Mouse (Mus musculus) embryonic facial prominence, embryonic 14.5 days (tissue): ENCODE data around the gene Homer2. TPM values are rescaled to one million over a fixed set of nuclear protein-coding genes. Genes with fewer than 3 reads are reported as not detected.

Source experiments
- ATAC-seq: fragments of 200-750 bp; cut with Nextera tagmentation; 2 replicates; pipeline ENCODE4 v1.8.0; 2017; ENCODE audit warnings: low read depth, moderate number of reproducible peaks, moderate TSS enrichment
- DNase-seq: peaks from one replicate; pipeline ENCODE4 v3.0.0-alpha.2; 2015; ENCODE audit warnings: low spot score
- H3K27ac ChIP-seq: fragments of 300-500 bp; sonication (generic); replicated peaks from 2 replicates; pipeline ENCODE4 v1.5.1; 2014; ENCODE audit warnings: low read depth, mild to moderate bottlenecking, low read length, moderate library complexity
- H3K27me3 ChIP-seq: fragments of 300-500 bp; sonication (generic); replicated peaks from 2 replicates; pipeline ENCODE4 v1.6.1; 2014; ENCODE audit warnings: low read length; ENCODE audit not compliant: control insufficient read depth, insufficient read depth
- H3K36me3 ChIP-seq: fragments of 300-500 bp; sonication (generic); 2 replicates; pipeline ENCODE4 v1.6.1; 2014; ENCODE audit warnings: low read length, mixed read lengths; ENCODE audit not compliant: control insufficient read depth, insufficient read depth
- H3K4me1 ChIP-seq: fragments of 300-500 bp; sonication (generic); 2 replicates; pipeline ENCODE4 v1.6.1; 2014; ENCODE audit warnings: antibody characterized with exemption, low read length; ENCODE audit not compliant: control insufficient read depth, insufficient read depth
- H3K4me2 ChIP-seq: fragments of 300-500 bp; sonication (generic); 2 replicates; pipeline ENCODE4 v1.6.1; 2014; ENCODE audit warnings: low read depth, mild to moderate bottlenecking, low read length, moderate library complexity, mixed read lengths
- H3K4me3 ChIP-seq: fragments of 300-500 bp; sonication (generic); 2 replicates; pipeline ENCODE4 v1.5.1; 2014; ENCODE audit warnings: low read depth, mild to moderate bottlenecking, low read length
- H3K9ac ChIP-seq: fragments of 300-500 bp; sonication (generic); 2 replicates; pipeline ENCODE4 v1.6.1; 2014; ENCODE audit warnings: low read depth, mild to moderate bottlenecking, low read length, moderate library complexity, mixed read lengths
- H3K9me3 ChIP-seq: fragments of 300-500 bp; sonication (generic); 2 replicates; pipeline ENCODE4 v1.6.1; 2016; ENCODE audit warnings: low read length; ENCODE audit not compliant: control insufficient read depth
- WGBS: fragments of 180-500 bp; shearing (Covaris S2); extraction: QIAGEN DNeasy Blood & Tissue Kit; methylation state at CpG from one replicate; pipeline ENCODE4 v1.1.7; 2014; 5-methylcytosine and 5-hydroxymethylcytosine counted together
- polyA plus RNA-seq: library from polyadenylated mRNA; unstranded; fragments of >200 nt; fragmentation: Nextera tagmentation; extraction: Ambion mirVana; gene quantifications from 2 replicates; pipeline ENCODE4 v1.2.1, GENCODE M21; 2014

Gene Homer2
- polyA plus RNA-seq, 1 experiment from 2014 or later = 25.2 TPM

- no peak overlapping the region for H3K27ac ChIP-seq
- no peaks in the 10 kb centered on the region for H3K4me1 ChIP-seq
- H3K9ac ChIP-seq = no peak overlapping the region
- no peaks in the 10 kb centered on the region for H3K27me3 ChIP-seq
- 70% methylated on average over 4 of the region's 4 CpGs for WGBS
- no peaks in the 10 kb centered on the region for H3K36me3 ChIP-seq
- ATAC-seq (no peak), DNase-seq (no peak)
- 0 out of 2 replicates have a peak, but pooled peaks cover 7% of the 10 kb centered on the region for H3K9me3 ChIP-seq
- no peak overlapping the region for H3K4me3 ChIP-seq
- no peak overlapping the region for H3K4me2 ChIP-seq
These were observed 84.5 kb downstream of the Homer2 start for GRCm38 (mm10) chr7:81622793-81623192.

GRCm38 (mm10) chr7:81615031-81615430 lies 92.3 kb downstream of the Homer2 start:
- no peak overlapping the region for H3K27ac ChIP-seq
- no peaks in the 10 kb centered on the region for H3K27me3 ChIP-seq
- no peaks in the 10 kb centered on the region for H3K4me1 ChIP-seq
- no peak for ATAC-seq
- WGBS = 75% methylated on average over 9 of the region's 9 CpGs
- H3K4me2 ChIP-seq = no peak overlapping the region
- DNase-seq = no peak
- no peaks in the 10 kb centered on the region for H3K9me3 ChIP-seq
- H3K36me3 ChIP-seq = no peaks in the 10 kb centered on the region
- H3K9ac ChIP-seq = no peak overlapping the region
- no peak overlapping the region for H3K4me3 ChIP-seq

DNA sequence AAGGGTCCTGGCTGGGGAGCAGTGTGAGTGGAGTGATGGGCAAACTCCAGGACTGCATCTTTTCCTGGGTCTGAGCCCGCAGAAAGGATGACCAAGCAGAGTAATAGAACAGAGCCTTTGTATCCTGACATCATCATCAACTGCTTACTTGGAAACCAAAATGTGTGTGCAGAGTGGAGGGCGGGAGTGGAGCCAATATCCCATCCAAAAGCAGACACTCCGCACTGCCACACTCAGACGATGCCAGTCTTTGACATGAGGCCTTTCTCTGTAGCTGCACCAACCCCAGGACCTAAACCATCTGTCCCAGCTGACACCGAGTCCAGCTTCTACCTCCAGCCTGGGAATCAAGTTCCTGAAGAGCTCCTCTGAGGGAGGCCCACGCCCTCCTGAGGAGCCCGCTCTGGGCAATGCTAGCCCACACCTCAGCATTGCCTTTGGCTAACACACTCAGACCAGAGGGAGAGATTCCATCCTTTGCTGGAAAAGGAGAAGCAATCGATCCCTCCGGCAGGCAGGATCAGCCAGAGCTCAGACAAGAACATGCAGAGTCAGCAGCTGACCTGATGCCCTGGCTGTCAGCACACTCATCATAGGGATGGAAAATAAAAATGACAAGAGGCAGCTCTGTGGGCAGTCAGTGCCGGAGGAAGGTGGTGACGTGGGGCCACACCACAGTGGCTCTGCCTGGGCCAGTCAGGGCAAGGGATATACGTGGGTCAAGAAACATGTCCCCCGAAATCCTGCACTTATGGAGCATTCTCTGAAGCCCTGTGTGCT lies 94.3 kb downstream of the Homer2 start:
- no peaks in the 10 kb centered on the region for H3K4me1 ChIP-seq
- H3K27me3 ChIP-seq = no peaks in the 10 kb centered on the region
- H3K4me3 ChIP-seq = no peak overlapping the region
- no peak for ATAC-seq
- no peak for DNase-seq
- no peak overlapping the region for H3K4me2 ChIP-seq
- 79% methylated on average over 13 of the region's 13 CpGs for WGBS
- H3K27ac ChIP-seq = no peak overlapping the region
- no peaks in the 10 kb centered on the region for H3K36me3 ChIP-seq
- no peaks in the 10 kb centered on the region for H3K9me3 ChIP-seq
- H3K9ac ChIP-seq = no peak overlapping the region

DNA sequence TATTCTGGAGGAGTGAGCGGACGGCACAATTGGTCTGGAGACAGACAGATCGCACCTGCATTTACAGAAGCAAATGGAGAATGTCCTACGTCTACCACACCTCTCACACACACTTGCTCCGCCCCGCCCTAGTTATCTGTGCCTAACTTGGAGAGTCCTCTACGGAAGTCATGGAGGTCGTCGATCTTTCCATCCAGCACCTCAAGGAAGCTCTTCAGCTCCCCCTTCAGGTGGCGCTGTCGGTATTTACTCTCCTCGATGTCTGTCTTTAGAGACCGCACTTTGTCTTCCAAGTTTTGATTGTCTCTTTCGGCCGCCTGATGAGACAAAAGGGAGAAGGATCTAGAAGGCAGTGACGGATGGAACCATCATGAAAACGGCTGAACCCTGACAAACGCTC lies 97.2 kb downstream of the Homer2 start:
- no peaks in the 10 kb centered on the region for H3K27me3 ChIP-seq
- no peak overlapping the region for H3K4me3 ChIP-seq
- no peak overlapping the region for H3K9ac ChIP-seq
- DNase-seq (peak; percentile 20), ATAC-seq (no peak)
- WGBS = 63% methylated on average over 18 of the region's 18 CpGs
- no peak overlapping the region for H3K4me2 ChIP-seq
- H3K4me1 ChIP-seq = no peaks in the 10 kb centered on the region
- no peaks in the 10 kb centered on the region for H3K36me3 ChIP-seq
- H3K27ac ChIP-seq = no peak overlapping the region
- no peaks in the 10 kb centered on the region for H3K9me3 ChIP-seq

- Histone ChIP-seq H3K9me3 (no peaks in the 10 kb centered on the region), H3K4me3 (no peak overlapping the region), H3K4me1 (no peaks in the 10 kb centered on the region), H3K27ac (no peak overlapping the region), H3K27me3 (no peaks in the 10 kb centered on the region), H3K36me3 (no peaks in the 10 kb centered on the region), H3K4me2 (no peak overlapping the region), H3K9ac (no peak overlapping the region)
- 56% methylated on average over 5 of the region's 5 CpGs for WGBS
- ATAC-seq = no peak
- DNase-seq = no peak
These were observed 100.9 kb downstream of the Homer2 start for GRCm38 (mm10) chr7:81606452-81606851.

- no peak for DNase-seq
These were observed 101.8 kb downstream of the Homer2 start for GRCm38 (mm10) chr7:81605489-81605888.

GRCm38 (mm10) chr7:81604991-81605390 lies 102.3 kb downstream of the Homer2 start:
- ATAC-seq (no peak), DNase-seq (no peak)
- Histone ChIP-seq H3K36me3 (no peaks in the 10 kb centered on the region), H3K4me2 (no peak overlapping the region), H3K9me3 (no peaks in the 10 kb centered on the region), H3K27ac (no peak overlapping the region), H3K27me3 (no peaks in the 10 kb centered on the region), H3K4me1 (no peaks in the 10 kb centered on the region), H3K9ac (no peak overlapping the region), H3K4me3 (no peak overlapping the region)
- WGBS = 77% methylated on average over 5 of the region's 5 CpGs

More at GRCm38 (mm10) chr7:81605489-81605888, 101.8 kb downstream of the Homer2 start:
- WGBS = 71% methylated on average over 4 of the region's 4 CpGs
- H3K4me3 ChIP-seq = no peak overlapping the region
- H3K9me3 ChIP-seq = no peaks in the 10 kb centered on the region
- no peaks in the 10 kb centered on the region for H3K27me3 ChIP-seq
- H3K4me1 ChIP-seq = no peaks in the 10 kb centered on the region
- no peaks in the 10 kb centered on the region for H3K36me3 ChIP-seq
- ATAC-seq = no peak
- no peak overlapping the region for H3K9ac ChIP-seq
- H3K27ac ChIP-seq = no peak overlapping the region
- no peak overlapping the region for H3K4me2 ChIP-seq

- H3K36me3 ChIP-seq = peaks cover 23% of the 10 kb centered on the region; the same call in 1 of the 2 replicates
- H3K9ac ChIP-seq = no peak overlapping the region
- DNase-seq (no peak), ATAC-seq (no peak)
- H3K27me3 ChIP-seq = no peaks in the 10 kb centered on the region
- H3K4me3 ChIP-seq = no peak overlapping the region
- no peaks in the 10 kb centered on the region for H3K9me3 ChIP-seq
- H3K27ac ChIP-seq = no peak overlapping the region
- WGBS = 61% methylated on average over 8 of the region's 8 CpGs
- no peaks in the 10 kb centered on the region for H3K4me1 ChIP-seq
- no peak overlapping the region for H3K4me2 ChIP-seq
These were observed 107.7 kb downstream of the Homer2 start for GRCm38 (mm10) chr7:81599379-81600280.
